Mouse (Mus musculus): Measurements from ENCODE around the gene Mpp2.

The Mpp2 gene

DNA sequence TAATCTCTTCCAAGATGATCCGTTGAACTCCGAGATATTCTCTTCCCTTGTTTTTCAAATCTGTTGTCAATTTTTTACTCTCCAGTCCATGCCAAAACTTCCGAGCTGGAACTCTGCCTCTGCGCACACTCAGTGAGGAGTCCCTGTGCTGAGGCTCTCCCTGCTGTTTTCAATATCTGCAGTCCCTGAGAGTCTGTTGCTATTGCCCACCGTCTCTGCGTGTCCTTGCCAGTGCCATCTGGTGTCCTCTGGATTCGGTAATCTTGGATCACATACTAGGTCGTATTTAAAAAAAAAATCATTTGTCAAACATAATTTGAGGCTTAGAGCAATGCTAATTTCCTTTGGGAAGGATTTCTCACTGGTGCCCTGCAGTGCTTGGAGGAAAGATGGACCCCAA lies 53.4 kb downstream of the Mpp2 start:
- DNase-seq: no peak

DNA sequence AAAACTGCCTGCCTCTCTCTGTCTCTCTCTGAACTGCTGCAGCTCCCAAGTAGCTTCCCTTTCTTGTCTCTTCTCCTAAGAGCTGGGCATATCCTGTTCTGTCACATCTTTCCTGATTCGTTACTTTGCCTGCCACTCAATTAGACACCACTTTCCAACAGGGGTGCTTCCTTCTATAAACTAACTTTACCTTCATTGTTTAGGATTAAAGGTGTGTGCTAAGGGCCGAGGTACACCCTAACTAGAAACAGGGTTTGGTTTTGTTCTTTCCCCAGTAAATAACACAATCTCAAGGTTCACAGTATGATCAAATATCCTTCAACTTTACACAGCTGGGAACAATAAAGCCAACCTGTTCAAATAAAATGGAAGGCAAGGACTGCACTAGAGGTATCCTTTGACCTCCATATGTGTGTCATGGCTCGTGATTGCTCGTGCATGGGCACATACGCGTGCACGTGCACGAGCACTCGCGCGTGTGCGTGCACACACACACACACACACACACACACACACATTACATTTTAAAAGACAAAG lies 55.2 kb downstream of the Mpp2 start:
- DNase-seq: no peak

DNA sequence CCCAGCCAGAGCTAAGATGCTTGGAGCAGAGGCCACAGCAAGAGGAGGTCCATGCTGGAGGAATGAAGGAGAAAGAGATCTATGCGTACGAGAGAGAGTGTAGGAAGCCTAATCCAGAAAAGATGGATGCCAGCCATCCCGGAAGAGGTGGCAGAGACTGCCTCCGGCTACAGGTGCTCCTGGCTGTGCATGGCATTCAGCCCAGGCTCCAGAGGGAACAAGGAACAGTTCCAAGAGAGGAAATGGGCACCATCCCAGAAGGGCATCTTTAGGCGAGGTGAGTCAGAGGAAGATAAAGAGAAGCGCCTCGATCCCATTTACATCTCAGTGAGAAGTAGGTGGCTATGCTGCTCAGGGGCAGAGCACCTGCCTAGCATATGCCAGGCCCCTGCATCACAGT lies 57.2 kb downstream of the Mpp2 start:
- DNase-seq: no peak

DNA sequence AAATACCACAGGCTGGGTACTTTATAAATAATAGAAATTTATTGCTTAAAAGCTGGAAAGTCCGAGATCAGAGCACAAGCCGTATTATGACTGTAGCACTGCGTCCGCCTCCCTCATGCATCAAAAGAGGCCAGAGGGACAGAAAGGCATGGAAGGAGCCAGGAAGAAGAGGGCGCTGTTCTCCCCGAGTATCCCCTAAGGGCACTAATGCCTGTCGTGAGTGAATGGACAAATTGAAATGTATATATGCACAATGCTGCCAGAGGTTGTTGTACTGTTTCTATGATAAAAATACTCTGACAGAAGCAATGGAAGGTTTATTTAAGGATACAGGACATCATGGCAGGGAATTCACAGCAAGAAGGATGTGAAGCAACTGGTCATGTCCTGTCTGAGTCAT lies 58.3 kb downstream of the Mpp2 start:
- no peak for DNase-seq

DNA sequence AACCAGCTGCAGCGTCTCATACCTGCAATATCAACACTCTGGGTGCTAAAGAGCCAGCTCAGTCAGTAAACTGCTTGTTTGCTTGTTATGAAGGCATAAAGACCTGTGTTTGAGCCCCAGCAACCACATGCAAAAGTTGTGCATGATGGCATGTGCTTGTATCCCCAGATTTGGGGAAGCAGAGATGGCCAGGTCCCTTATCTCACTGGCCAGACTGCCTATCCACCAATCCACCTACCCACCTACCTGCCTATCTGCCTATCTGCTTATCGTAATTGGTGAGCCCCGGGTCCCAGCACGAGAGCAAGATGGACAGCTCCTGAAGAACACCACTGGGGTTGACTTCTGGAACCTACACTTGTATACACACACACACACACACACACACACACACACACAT lies 59.0 kb downstream of the Mpp2 start:
- no peak for DNase-seq

DNA sequence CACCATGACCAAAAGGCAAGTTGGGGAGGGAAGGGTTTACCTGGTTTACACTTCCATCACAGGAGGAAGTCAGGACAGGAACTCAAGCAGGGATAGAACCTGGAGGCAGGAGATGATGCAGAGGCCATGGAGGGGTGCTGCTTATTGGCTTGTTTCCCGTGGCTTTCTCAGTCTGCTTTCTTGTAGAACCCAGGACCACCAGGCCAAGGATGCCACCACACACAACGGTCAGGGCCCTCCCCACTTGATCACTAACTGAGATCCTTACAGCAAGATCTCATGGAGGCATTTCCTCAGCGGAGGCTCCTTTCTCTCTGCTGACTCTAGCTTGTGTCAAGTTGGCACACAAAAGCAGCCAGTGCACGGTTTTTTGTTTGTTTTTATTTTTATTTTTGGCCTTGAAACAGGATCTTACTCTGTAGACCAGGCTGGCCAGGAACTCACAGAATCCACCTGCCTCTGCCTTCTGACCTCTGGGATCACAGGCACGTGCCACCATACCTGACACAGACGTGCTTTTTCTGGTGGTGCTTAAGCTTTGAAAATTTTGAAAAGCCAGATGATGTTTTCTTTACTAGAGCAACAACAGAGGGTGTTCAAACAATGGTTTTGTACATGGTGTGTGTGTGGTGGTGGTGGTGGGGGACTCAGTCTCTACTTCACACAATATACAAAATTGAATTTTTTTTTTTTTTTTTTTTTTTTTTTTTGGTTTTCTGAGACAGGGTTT lies 60.1 kb downstream of the Mpp2 start, which contains the start of gene Mpp3:
Gene Mpp3 (minus strand): TSS at position 375 of the 730 bp plus-strand sequence.
- DNase-seq: no peak

DNA sequence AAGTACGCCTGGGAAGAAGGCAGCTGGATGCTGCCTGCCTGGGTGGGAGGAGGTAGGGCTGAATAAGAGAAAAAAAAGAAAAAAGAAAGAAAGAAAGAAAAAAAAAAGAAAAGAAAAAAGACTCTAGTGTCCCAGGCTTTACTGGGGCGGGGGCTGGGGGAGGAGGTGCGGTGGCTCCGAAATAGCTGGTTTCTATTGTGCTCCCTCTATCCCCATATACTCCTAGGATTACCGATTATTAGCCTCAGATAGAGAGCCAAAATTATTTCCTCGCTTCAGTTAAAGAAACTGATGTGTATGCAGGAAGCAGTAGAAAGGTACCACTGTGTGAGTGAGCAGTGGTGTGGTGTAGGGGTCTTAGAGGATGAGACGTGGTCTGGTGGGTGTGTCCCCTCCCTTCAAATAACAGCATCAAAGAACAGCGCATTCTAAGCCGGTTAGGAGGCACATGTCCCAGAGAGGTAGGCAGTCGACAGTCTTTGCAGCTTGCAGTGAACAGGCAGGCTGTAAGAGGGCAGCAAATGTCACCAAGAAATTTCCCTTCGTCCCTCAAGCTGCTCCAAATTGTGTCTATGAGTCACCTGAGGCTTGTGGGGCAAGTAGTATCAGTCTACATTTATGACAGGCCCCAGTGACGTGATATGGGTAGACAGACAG lies 60.8 kb downstream of the Mpp2 start:
- no peak for DNase-seq

DNA sequence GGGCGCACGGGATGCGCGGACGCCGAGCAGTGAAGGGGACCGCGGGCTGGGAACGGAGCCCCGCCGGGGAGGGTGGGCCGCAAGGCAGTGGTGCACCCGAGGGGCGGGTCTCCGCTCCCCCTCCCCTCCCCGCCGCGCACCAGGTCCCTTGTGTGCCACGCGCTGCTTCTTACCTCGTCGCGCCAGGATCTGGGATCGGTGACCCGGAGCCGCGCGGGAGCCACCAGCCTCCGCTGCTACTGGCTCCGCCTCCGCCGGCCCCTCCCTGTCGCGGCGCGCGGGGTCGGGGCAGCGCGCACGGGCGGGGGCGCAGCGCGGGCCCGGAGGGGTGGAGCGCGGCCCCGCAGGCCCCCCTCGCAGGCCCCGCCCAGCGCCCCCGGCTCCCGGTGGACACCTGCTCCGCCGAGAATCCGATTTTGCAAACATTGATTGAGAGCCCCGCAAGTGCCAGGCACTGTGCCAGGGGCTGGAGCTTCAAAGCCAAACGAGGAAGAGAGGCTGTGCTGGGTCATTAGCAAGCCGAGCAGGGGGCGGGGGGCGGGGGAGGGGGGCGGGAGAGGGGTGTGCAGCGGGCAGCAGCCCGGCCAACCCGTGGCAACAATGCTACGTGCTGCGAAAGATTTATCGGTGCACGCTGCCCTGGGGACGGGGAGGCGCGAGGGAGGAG lies 61.5 kb downstream of the Mpp2 start:
- peak; percentile 19 to 41 for DNase-seq

DNA sequence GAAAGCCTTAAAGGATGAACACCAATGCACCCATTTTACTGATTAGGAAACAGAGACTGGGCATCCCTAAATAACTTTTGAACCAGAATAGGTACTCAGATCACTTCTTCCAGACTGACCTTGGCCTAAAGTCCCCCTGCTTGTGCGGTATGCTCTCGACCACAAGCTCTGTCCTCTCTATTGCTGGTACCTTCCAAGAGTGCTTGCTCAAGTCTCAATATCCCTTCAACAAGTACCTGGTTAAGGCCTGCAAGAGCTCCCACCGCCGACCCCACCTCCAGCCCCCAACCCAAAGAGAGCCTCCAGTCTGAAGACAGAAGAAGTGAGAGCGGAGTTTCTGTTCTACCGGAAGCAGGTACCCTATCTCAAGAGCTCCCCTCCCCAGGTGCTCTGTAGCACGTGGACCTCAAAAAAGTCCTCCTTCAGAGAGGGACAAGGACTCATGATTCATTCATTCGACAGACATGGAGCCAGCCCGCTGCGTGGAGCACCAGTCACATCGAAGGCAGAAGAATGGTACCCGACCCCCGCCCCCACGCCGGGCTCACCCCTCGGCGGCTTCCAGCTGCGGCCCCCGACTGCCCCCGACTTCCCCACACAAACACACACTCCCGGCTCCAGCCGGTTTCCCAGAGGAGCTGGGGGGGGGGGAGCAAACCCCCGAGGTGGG lies 62.2 kb downstream of the Mpp2 start:
- DNase-seq: peak in 1 of 2 experiments; percentile 7

DNA sequence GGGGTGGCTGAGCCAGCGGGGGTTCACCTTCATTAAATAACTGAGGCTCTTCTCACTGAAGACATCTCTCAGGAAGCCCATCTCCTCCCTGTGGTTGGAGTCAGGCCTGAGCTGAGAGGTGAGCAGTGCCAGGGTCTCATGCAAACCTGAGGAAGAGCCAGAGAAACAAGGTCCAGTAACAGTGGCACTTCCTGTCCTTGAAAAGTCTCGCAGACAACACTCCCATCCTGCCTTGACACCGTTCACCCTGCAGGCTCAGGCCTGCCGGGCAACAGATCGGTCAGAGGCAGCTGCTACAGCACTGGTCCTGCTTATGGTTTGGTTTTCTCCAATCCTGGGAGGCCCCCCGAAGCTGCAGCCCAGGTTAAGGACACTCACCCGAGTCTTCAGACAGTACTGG lies 63.0 kb downstream of the Mpp2 start:
- no peak for DNase-seq

DNA sequence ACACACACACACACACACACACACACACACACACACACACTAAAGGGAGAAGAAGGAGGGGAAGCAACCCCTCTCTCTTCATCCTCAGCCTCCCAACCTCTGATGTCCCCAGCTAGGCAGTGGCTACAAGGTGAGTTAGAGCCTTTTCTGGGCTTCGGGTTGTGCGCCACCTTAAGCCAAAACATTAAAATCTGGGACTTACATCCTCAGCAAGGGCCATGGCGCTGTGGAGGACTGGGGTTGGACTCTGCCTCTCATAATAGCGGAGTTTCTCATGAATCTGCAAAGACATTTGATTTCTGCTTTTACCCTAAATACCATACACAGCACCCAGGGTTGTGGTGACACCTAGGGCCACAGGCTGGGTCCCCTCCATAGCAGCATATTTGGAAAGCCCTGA lies 63.4 kb downstream of the Mpp2 start:
- DNase-seq: no peak

DNA sequence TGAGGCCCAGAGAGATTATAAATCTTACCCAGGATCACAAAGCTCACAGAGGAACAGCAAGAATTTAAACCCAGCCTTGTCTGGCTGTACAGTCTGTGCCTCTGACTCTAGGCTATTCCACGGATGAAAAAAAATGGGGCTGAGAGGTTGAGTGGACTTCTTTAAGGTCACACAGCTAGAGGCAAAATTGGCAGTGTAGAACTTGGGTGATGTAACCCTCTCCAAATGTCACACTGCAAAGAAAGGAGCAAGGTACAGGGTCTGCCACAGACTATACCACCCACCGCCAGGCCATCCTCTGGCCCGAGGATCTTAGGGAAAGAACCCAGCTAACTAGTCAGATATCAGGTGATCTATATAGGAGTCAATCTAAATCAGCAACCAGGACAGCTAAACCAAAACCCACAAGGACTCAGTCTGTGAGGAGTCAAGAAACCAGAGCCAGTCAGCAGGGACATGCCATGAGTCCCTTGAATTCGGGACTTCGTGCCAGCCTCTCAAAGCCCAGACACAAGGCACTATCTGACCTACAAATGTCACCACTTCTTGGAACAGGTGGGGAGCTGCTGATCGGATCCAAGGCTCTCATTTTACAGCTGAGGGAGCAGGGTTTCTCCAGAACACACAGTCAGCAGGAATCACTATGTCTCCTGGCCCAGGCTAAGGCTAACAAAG lies 64.1 kb downstream of the Mpp2 start:
- DNase-seq: no peak

DNA sequence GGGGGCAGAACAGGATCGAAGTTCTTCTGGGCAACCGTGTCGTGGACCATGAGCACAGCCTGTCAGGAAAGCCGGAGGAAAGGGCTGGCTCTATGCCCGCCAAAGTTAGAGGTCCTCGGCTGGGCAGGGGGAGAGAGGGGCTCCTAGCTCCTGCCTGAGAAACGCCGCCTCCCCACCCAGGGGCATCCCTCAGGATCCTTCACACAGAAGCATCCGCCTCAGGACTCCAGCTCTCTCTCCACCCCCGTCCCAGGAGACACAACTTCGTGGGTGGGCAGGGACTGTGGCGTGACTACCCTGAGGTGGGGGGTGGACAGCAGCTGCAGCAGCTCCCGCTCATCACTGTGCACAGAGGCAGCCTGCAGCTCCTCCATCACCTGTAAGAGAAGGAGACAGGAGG lies 64.9 kb downstream of the Mpp2 start:
- DNase-seq: no peak

DNA sequence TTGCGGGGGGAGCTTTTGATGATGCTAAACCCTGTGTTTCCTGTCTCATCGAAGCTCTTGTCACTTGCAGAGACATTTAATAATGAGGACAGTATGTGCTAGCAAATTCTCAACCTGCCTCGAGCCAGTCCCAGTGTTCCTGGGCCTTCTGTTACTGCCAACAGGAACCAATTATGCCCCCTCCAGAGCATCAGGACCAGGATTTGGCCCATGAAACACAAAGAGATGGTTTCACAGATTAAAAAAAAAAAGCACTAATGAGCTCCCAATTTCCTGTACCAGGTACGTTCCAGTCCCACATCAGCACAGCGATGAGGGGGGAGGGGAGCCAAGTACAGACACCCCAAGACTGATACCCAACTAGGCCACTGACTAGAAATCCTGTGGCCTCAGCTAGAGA lies 67.1 kb downstream of the Mpp2 start:
- no peak for DNase-seq

DNA sequence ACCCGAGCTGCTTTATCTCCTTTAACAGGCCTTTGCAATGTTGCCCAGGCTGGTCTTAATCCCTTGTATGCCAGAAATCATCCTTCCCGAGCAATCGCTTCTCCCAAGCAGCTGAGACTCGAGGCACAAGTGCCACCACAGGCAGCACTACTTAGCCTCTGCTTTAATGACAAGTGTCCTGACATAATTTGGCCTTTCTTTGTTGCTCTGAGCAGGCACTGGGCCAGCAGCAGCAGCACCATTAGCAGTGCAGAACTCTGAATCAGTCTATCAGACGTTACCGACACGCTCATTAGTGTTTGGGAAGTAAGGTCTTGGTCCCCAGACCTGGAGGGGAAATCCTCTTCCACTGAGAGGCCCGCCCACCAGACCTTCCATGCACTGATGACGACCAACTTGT lies 68.6 kb downstream of the Mpp2 start:
- no peak for DNase-seq

DNA sequence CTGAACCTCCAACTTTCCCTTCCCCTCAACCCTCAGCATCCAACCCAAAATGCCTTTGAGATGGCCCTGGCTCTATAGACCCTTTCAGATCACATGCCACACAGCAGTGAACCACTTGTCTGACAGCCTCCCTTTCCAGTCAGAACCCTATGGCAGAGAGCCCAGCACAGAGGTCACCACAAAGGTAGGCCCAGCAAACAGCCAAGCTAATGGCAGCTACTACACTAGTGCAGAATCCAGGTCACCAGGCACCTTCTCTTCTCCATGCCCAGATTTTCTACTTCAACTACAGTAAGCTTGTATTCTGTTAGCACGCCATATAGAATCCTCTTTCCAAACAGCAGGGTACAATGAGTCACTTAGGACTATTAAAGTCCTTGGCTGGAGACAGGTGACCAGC lies 72.2 kb downstream of the Mpp2 start:
- DNase-seq: no peak

DNA sequence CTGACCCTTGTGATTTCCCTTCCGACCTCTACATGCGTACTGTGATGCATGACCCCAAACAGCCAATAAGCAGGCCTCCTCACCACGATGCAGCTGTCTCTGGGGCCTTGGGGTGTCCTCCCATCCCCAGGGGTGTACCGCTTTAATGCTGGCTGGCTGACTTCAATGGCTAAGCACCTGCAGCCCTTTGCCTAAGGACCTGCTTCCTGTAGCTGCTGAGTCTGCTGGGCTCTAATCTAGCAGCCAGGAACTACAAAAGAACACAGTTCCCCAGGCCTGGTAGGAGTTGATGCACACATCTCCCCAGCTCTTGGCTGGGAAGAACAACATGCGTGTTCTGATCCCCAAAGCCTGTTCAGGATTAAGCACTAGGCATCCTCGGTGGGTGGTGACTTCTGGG lies 72.8 kb downstream of the Mpp2 start:
- DNase-seq: no peak

DNA sequence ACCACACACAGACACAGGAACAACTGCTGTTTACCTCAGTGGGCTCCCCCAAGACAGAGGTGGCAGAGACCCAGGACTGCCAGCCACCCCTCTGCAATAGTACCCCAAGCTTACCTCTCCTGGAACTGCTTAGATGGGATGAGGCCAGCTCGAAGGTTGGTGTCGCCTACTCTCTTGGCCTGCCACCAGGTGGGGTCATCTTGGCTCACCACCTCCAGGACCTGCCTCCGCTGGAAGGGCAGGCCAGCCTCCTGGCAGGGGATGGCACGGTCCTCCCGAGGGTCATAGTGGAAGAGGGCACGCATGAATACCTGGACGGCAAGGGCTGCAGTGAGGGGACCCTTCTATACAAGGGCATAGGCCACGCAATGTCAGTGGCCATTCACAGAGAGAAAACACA lies 75.1 kb downstream of the Mpp2 start:
- no peak for DNase-seq

DNA sequence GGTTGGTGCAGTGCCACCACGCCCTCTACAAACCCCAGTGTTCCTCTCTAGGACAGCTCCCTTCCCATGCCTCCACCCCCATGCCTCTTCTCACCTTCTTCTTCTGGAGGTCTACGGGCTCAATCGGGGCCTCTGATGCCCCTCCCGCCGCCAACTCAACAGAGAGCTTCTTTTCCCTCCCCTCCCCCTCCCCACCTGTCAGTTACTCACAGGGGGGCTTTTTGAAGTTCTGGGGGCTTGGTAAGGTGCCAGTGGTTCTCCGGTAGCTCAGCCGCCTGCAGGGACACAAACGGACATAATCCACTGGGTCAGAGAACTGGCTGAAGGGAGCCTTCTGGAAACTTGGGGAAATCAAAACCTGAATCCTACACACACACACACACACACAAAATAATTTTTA lies 76.8 kb downstream of the Mpp2 start:
- no peak for DNase-seq

DNA sequence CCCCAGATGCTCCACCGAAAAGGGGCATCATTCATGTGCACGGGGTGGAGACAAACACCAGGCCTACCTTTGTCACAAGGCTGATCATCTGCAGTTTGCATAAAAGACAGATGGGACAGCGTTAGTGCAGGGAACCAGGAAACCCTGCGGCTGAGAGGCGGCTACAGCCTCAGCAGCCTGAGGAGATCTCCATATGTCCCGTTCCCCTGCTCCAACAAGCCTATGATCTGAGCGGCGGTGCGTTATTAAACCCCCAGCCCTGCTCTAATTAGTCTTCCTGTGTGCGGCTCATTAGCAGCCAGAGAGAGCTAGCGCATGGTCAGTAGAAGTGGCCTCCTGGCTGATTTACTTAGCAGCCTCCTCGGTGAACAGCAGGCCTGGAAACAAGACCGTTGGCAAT lies 78.2 kb downstream of the Mpp2 start:
- no peak for DNase-seq

DNA sequence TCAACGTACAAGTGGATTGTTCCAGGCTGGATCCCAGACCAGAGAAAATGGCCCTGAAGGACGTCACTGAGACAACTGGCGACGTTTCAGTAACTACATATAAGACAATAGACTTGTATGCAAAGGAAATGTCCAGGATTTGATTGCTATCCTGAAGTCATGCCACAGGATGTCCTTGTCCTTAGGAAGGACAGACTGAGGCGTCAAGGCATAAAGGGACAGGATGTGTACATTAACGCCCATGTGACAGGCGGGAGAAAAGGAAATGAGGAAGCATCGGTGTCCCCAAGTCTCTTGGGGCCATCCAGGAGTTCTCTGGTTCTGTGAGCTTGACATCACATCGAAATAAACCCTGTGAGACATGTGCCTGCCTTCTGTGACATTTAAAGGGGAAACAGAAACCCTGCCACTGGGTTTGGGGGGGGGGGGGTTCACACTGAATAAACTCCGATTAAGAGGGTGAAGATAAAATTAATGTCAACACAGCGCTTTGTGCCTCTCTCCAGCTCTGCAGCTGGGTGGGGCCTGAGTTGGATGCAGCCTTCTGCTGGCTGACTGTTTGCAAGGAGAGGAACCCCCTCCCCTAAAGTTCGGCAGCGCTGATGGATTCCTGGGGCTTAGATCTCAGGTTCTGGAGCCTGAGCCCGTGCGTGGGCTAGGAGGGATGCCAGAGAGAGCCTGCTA lies 79.2 kb downstream of the Mpp2 start:
- no peak for DNase-seq

DNA sequence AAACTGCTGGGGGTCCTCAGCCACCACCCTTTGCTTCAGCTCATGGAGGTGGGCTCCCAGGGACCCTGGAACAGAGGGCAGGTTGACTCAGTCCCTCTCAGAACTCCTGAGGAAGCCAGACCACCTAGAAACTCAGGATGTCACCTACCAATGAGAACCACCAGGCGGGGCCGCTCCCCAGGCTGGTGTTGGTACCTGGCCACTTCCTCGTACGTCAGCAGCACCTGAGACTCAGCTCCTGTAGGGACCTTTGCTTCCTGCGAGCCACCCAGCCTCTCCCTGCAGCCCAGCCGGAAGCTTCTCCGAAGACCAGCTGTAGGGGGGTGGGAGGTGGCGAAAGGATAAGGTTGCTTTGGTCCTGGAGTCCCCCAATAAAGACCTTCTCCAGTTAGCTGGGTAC lies 79.9 kb downstream of the Mpp2 start:
- no peak for DNase-seq
